Mouse (Mus musculus) E14TG2a.4 (cell line): ENCODE results near the gene Tex13c2.

Experiments used
- CTCF ChIP-seq: conservative IDR thresholded peaks from 2 replicates; pipeline ENCODE4 v1.5.1; 2014; ENCODE audit warnings: low read length
- NANOG ChIP-seq: IDR thresholded peaks from 2 replicates; pipeline ENCODE4 v1.6.1; 2014; ENCODE audit warnings: borderline replicate concordance, low read length, mixed read lengths

DNA sequence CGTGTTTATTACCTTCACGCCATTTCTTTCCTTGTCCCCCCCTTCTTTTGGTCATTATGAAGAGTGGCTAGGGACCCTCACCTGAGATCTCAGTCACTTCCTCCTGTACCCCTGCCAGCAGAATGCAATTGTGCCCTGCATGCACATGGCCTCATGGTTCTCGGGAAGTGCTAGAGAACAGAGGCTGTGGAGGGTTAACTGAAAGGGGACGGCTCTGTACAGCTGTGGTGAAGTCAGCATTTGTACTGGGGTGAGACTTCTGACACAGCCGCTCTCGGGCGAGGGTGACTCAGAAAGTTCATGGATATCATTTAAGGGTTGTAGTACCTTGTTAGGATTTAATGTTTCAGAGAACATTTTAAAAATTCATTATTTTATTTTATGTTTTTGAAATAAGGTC is 35.0 kb upstream of the Tex13c2 start:
- no peak for TF ChIP-seq CTCF
- TF ChIP-seq NANOG = no peak
